Mouse (Mus musculus): ENCODE measurements around the gene Pced1a.

- no peak for TF ChIP-seq CTCF (IDR thresholded peaks at IDR 0.05; ENCODE audit: low read depth, low read length)
- no peak for TF ChIP-seq POLR2A (IDR thresholded peaks at IDR 0.05; ENCODE audit: extremely low read depth, insufficient read depth, low read length)
Observed at GRCm38 (mm10) chr2:130423397-130424125, 940 bp downstream of the Pced1a start.

Measured in liver, adult 2 months (tissue).